Mouse (Mus musculus) midbrain, embryonic 10.5 days (tissue): ENCODE results near the gene Ptgds. TPM values are rescaled to one million over a fixed set of nuclear protein-coding genes. Genes with fewer than 3 reads are reported as not detected.

Experiments used
- DNase-seq: peaks from one replicate; pipeline ENCODE4 v3.0.0-alpha.2; 2017; ENCODE audit warnings: low spot score
- H3K27ac ChIP-seq: fragments of 300-500 bp; sonication (generic); replicated peaks from 2 replicates; pipeline ENCODE4 v1.5.1; 2016; ENCODE audit warnings: mild to moderate bottlenecking
- H3K27me3 ChIP-seq: fragments of 300-500 bp; sonication (generic); 2 replicates; pipeline ENCODE4 v1.6.1; 2016; ENCODE audit warnings: low read depth, mild to moderate bottlenecking; ENCODE audit not compliant: poor library complexity, severe bottlenecking
- H3K36me3 ChIP-seq: fragments of 300-500 bp; sonication (generic); 2 replicates; pipeline ENCODE4 v1.6.1; 2016; ENCODE audit warnings: mild to moderate bottlenecking, moderate library complexity
- H3K4me1 ChIP-seq: fragments of 300-500 bp; sonication (generic); 2 replicates; pipeline ENCODE4 v1.6.1; 2016
- H3K4me3 ChIP-seq: fragments of 300-500 bp; sonication (generic); 2 replicates; pipeline ENCODE4 v1.5.1; 2016; ENCODE audit warnings: mild to moderate bottlenecking, moderate library complexity
- H3K9me3 ChIP-seq: fragments of 300-500 bp; sonication (generic); replicated peaks from 2 replicates; pipeline ENCODE4 v1.6.1; 2016; ENCODE audit warnings: mild to moderate bottlenecking
- WGBS: fragments of 180-500 bp; shearing (Covaris S2); methylation state at CpG from one replicate; pipeline ENCODE4 v1.1.7; 2016; 5-methylcytosine and 5-hydroxymethylcytosine counted together
- polyA plus RNA-seq: library from polyadenylated mRNA; unstranded; fragments of >200 nt; fragmentation: Nextera tagmentation; extraction: Ambion mirVana; gene quantifications from 2 replicates; pipeline ENCODE4 v1.2.1, GENCODE M21; 2016

Gene Ptgds
- polyA plus RNA-seq, 1 experiment from 2014 or later = not detected

- 88% methylated on average over 8 of the region's 8 CpGs for WGBS
- Histone ChIP-seq H3K27ac (no peak overlapping the region), H3K4me3 (no peak overlapping the region), H3K36me3 (no peaks in the 10 kb centered on the region), H3K27me3 (no peaks in the 10 kb centered on the region), H3K4me1 (no peaks in the 10 kb centered on the region), H3K9me3 (no peaks in the 10 kb centered on the region)
- no peak for DNase-seq
These were observed 7.7 kb upstream of the Ptgds start for GRCm38 (mm10) chr2:25477541-25477940.

GRCm38 (mm10) chr2:25472550-25472949 is 2.7 kb upstream of the Ptgds start:
- no peaks in the 10 kb centered on the region for H3K9me3 ChIP-seq
- no peaks in the 10 kb centered on the region for H3K27me3 ChIP-seq
- DNase-seq = no peak
- no peak overlapping the region for H3K27ac ChIP-seq
- no peaks in the 10 kb centered on the region for H3K36me3 ChIP-seq
- peaks cover 6% of the 10 kb centered on the region for H3K4me1 ChIP-seq
- H3K4me3 ChIP-seq = no peak overlapping the region
- whole genome bisulfite sequencing = 76% methylated on average over 2 of the region's 2 CpGs

GRCm38 (mm10) chr2:25468962-25469915 is 607 bp downstream of the Ptgds start:
- 80% methylated on average over 10 of the region's 10 CpGs for WGBS
- no peak for DNase-seq
- no peak overlapping the region; the same call in 1 of the 2 replicates for H3K27ac ChIP-seq
- H3K9me3 ChIP-seq = no peaks in the 10 kb centered on the region
- H3K36me3 ChIP-seq = no peaks in the 10 kb centered on the region
- no peak overlapping the region for H3K4me3 ChIP-seq
- H3K4me1 ChIP-seq = peaks cover 28% of the 10 kb centered on the region
- H3K27me3 ChIP-seq = no peaks in the 10 kb centered on the region

- WGBS = 79% methylated on average over 14 of the region's 14 CpGs
- Histone ChIP-seq H3K36me3 (no peaks in the 10 kb centered on the region), H3K9me3 (no peaks in the 10 kb centered on the region), H3K4me3 (no peak overlapping the region), H3K27ac (no peak overlapping the region), H3K27me3 (no peaks in the 10 kb centered on the region), H3K4me1 (peaks cover 28% of the 10 kb centered on the region)
- DNase-seq = no peak
These were observed 2.1 kb downstream of the Ptgds start for GRCm38 (mm10) chr2:25467606-25468303.

- peak overlapping the region; percentile 74 for H3K27ac ChIP-seq
- DNase-seq = peak; percentile 53
These were observed 3.8 kb downstream of the Ptgds start for GRCm38 (mm10) chr2:25465816-25466635.

GRCm38 (mm10) chr2:25465256-25465655 is 4.6 kb downstream of the Ptgds start:
- Histone ChIP-seq H3K9me3 (no peaks in the 10 kb centered on the region), H3K4me1 (peaks cover 38% of the 10 kb centered on the region), H3K4me3 (no peak overlapping the region), H3K27me3 (no peaks in the 10 kb centered on the region), H3K27ac (peak overlapping the region; percentile 74), H3K36me3 (no peaks in the 10 kb centered on the region)
- WGBS = 92% methylated on average over 2 of the region's 2 CpGs
- no peak for DNase-seq

More at GRCm38 (mm10) chr2:25465816-25466635, 3.8 kb downstream of the Ptgds start:
- H3K4me3 ChIP-seq = no peak overlapping the region
- 45% methylated on average over 10 of the region's 10 CpGs for WGBS
- H3K9me3 ChIP-seq = no peaks in the 10 kb centered on the region
- H3K27me3 ChIP-seq = no peaks in the 10 kb centered on the region
- peaks cover 33% of the 10 kb centered on the region for H3K4me1 ChIP-seq
- no peaks in the 10 kb centered on the region for H3K36me3 ChIP-seq

- peaks cover 50% of the 10 kb centered on the region for H3K4me1 ChIP-seq
- DNase-seq = no peak
- 84% methylated on average over 3 of the region's 3 CpGs for WGBS
- no peak overlapping the region for H3K4me3 ChIP-seq
- no peaks in the 10 kb centered on the region for H3K27me3 ChIP-seq
- H3K27ac ChIP-seq = no peak overlapping the region
- peaks cover 10% of the 10 kb centered on the region; the same call in 1 of the 2 replicates for H3K36me3 ChIP-seq
- no peaks in the 10 kb centered on the region for H3K9me3 ChIP-seq
These were observed 6.2 kb downstream of the Ptgds start for GRCm38 (mm10) chr2:25463630-25464029.

- H3K4me1 ChIP-seq = peaks cover 36% of the 10 kb centered on the region
- H3K4me3 ChIP-seq = peak overlapping the region; percentile 73
- no peaks in the 10 kb centered on the region for H3K9me3 ChIP-seq
- WGBS = 25% methylated on average over 3 of the region's 3 CpGs
- no peaks in the 10 kb centered on the region for H3K27me3 ChIP-seq
- peak overlapping the region; percentile 87 for H3K27ac ChIP-seq
- peaks cover 17% of the 10 kb centered on the region; the same call in 1 of the 2 replicates for H3K36me3 ChIP-seq
- DNase-seq = no peak
These were observed 8.4 kb downstream of the Ptgds start for GRCm38 (mm10) chr2:25461407-25461806.

GRCm38 (mm10) chr2:25460551-25461309 is 9.1 kb downstream of the Ptgds start, which contains the start of gene Paxx:
TSS of gene Paxx (minus strand) at chr2:25461094.
- Histone ChIP-seq H3K27me3 (no peaks in the 10 kb centered on the region), H3K36me3 (peaks cover 17% of the 10 kb centered on the region; the same call in 1 of the 2 replicates), H3K4me1 (peaks cover 29% of the 10 kb centered on the region), H3K9me3 (no peaks in the 10 kb centered on the region), H3K4me3 (peak within 1 kb of the TSS; percentile 73), H3K27ac (peak within 1 kb of the TSS; percentile 87)
- WGBS = under 1% methylated on average over 48 of the region's 48 CpGs
- peak; percentile 87 for DNase-seq

GRCm38 (mm10) chr2:25460135-25460534 is 9.7 kb downstream of the Ptgds start:
- Histone ChIP-seq H3K4me1 (peaks cover 25% of the 10 kb centered on the region), H3K27ac (peak overlapping the region; percentile 87), H3K36me3 (peaks cover 17% of the 10 kb centered on the region; the same call in 1 of the 2 replicates), H3K27me3 (no peaks in the 10 kb centered on the region), H3K9me3 (no peaks in the 10 kb centered on the region), H3K4me3 (peak overlapping the region; percentile 73)
- 36% methylated on average over 5 of the region's 5 CpGs for WGBS
- no peak for DNase-seq

- Histone ChIP-seq H3K4me3 (no peak overlapping the region), H3K36me3 (peaks cover 17% of the 10 kb centered on the region; the same call in 1 of the 2 replicates), H3K27ac (no peak overlapping the region), H3K9me3 (no peaks in the 10 kb centered on the region), H3K4me1 (peaks cover 25% of the 10 kb centered on the region), H3K27me3 (no peaks in the 10 kb centered on the region)
- no peak for DNase-seq
- WGBS = 84% methylated on average over 5 of the region's 5 CpGs
These were observed 10.9 kb downstream of the Ptgds start for GRCm38 (mm10) chr2:25458911-25459310.
